In genomic region chr11:32534453-32535075, GRCm38 (mm10) we compare ENCODE assay signal across 8 mouse cellular contexts. TPM values are rescaled to one million over a fixed set of nuclear protein-coding genes. Genes with fewer than 3 reads are reported as not detected.
DNase-seq lines count a peak whose midpoint lies in the region; ATAC-seq lines count a peak whose summit lies in the region.
"Had no signal": no experiment of that assay in that cellular context is flagged by ENCODE, and none has a peak within 500 bp of the region (broad histone marks: within the 10 kb centered on the region; RNA-seq: fewer than 3 reads in every experiment).

No protein-coding gene starts in this region.

- H3K9me3 ChIP-seq in lung, embryonic 15.5 days: no peaks in the 10 kb centered on the region
- H3K9me3 ChIP-seq in embryonic facial prominence, embryonic 14.5 days (ENCODE audit: control insufficient read depth, low read length): no peaks in the 10 kb centered on the region
- H3K9me3 ChIP-seq in intestine, embryonic 14.5 days (ENCODE audit: control insufficient read depth, low read length): no peaks in the 10 kb centered on the region

- H3K36me3 ChIP-seq in lung, embryonic 15.5 days: no peaks in the 10 kb centered on the region
- H3K36me3 ChIP-seq in embryonic facial prominence, embryonic 14.5 days (ENCODE audit: control insufficient read depth, insufficient read depth, low read length): no peaks in the 10 kb centered on the region
- H3K36me3 ChIP-seq in intestine, embryonic 14.5 days (ENCODE audit: control insufficient read depth, insufficient read depth, low read length): no peaks in the 10 kb centered on the region

- no peak for ATAC-seq in lung, embryonic 15.5 days (ENCODE audit: borderline replicate concordance, extremely low read depth, low FRiP score, low TSS enrichment)
- no peak for ATAC-seq in embryonic facial prominence, embryonic 14.5 days (ENCODE audit: low read depth)
- no peak for ATAC-seq in intestine, embryonic 14.5 days (replicated peaks; ENCODE audit: low FRiP score, low TSS enrichment, low read depth)
- ATAC-seq in monocyte, adult 5-6 weeks (replicated peaks; ENCODE audit: insufficient number of reproducible peaks, low FRiP score, low TSS enrichment, poor library complexity, severe bottlenecking): 0 out of 2 replicates have a peak, but pooled peaks have one; percentile 0

- H3K4me3 ChIP-seq in lung, embryonic 15.5 days: 0 out of 2 replicates have a peak overlapping the region, but pooled peaks have one; percentile 71
- peak overlapping the region; percentile 69; the same call in 1 of the 2 replicates for H3K4me3 ChIP-seq in embryonic facial prominence, embryonic 14.5 days (ENCODE audit: low read depth, low read length)
- H3K4me3 ChIP-seq in intestine, embryonic 14.5 days (ENCODE audit: low read depth, low read length): no peak overlapping the region

- H3K9ac ChIP-seq in lung, embryonic 15.5 days: no peak overlapping the region
- no peak overlapping the region for H3K9ac ChIP-seq in embryonic facial prominence, embryonic 14.5 days (ENCODE audit: low read depth, low read length)
- no peak overlapping the region for H3K9ac ChIP-seq in intestine, embryonic 14.5 days (ENCODE audit: low read length)

- intact Hi-C loops in left cerebral cortex, postnatal 10 days (cut with DNase I): loop anchor here (5.0 kb wide), 1 partner anchor 53 kb away; no protein-coding TSS in a partner anchor

- no peak for DNase-seq in lung, postnatal 10 days
- DNase-seq in embryonic facial prominence, embryonic 14.5 days (ENCODE audit: low spot score): no peak
- no peak for DNase-seq in intestine, embryonic 14.5 days (ENCODE audit: low spot score)
- no peak for DNase-seq in left cerebral cortex, postnatal 10 days (ENCODE audit: extremely low spot score in 1 of 2, low spot score in 2 of 2)
- DNase-seq in urinary bladder, postnatal 10 days (ENCODE audit: low spot score): no peak

- WGBS in lung, embryonic 15.5 days: 66% methylated on average over 7 of the region's 7 CpGs
- WGBS in embryonic facial prominence, embryonic 14.5 days: 72% methylated on average over 7 of the region's 7 CpGs
- 74% methylated on average over 7 of the region's 7 CpGs for WGBS in intestine, embryonic 14.5 days

- no peak overlapping the region for H3K27ac ChIP-seq in lung, embryonic 15.5 days
- no peak overlapping the region for H3K27ac ChIP-seq in embryonic facial prominence, embryonic 14.5 days (replicated peaks; ENCODE audit: low read depth, low read length)
- H3K27ac ChIP-seq in intestine, embryonic 14.5 days (ENCODE audit: low read depth): no peak overlapping the region

- peaks cover 31% of the 10 kb centered on the region for H3K4me1 ChIP-seq in lung, embryonic 15.5 days
- H3K4me1 ChIP-seq in embryonic facial prominence, embryonic 14.5 days (ENCODE audit: control insufficient read depth, insufficient read depth, low read length): peaks cover 17% of the 10 kb centered on the region
- peaks cover 13% of the 10 kb centered on the region for H3K4me1 ChIP-seq in intestine, embryonic 14.5 days (replicated peaks; ENCODE audit: control insufficient read depth, insufficient read depth, low read length)

- no peaks in the 10 kb centered on the region for H3K27me3 ChIP-seq in lung, embryonic 15.5 days
- H3K27me3 ChIP-seq in embryonic facial prominence, embryonic 14.5 days (replicated peaks; ENCODE audit: control insufficient read depth, insufficient read depth, low read length): no peaks in the 10 kb centered on the region; the same call in 1 of the 2 replicates
- H3K27me3 ChIP-seq in intestine, embryonic 14.5 days (replicated peaks; ENCODE audit: control insufficient read depth, insufficient read depth, low read length): no peaks in the 10 kb centered on the region

- H3K4me2 ChIP-seq in lung, embryonic 15.5 days: peak overlapping the region; percentile 99
- peak overlapping the region; percentile 100 for H3K4me2 ChIP-seq in embryonic facial prominence, embryonic 14.5 days (ENCODE audit: low read depth, low read length)
- peak overlapping the region; percentile 95 for H3K4me2 ChIP-seq in intestine, embryonic 14.5 days (ENCODE audit: low read length)

RNA-seq across cellular contexts. Expression of gene Stk10, which starts 1.5 kb away (rescaled TPM):
- polyA plus RNA-seq in lung, embryonic 15.5 days (2015; fragmentation: Nextera tagmentation; extraction: Ambion mirVana): 1.9 and 2.9 TPM in 2 replicates
- polyA plus RNA-seq in embryonic facial prominence, embryonic 14.5 days (2014; fragmentation: Nextera tagmentation; extraction: Ambion mirVana): 2.8 and 2.9 TPM in 2 replicates
- 3.0 and 3.3 TPM in 2 replicates for polyA plus RNA-seq in intestine, embryonic 14.5 days (2014; fragmentation: Nextera tagmentation; extraction: Ambion mirVana)
- 432 to 527 TPM (median 505 TPM) in 3 replicates for total RNA-seq in monocyte, adult 5-6 weeks (2017)
- total RNA-seq in left cerebral cortex, postnatal 10 days (2021): 1 to 10 TPM; 6.4 to 7.5 TPM

RNA-seq across cellular contexts. Expression of gene Efcab9, which starts 2.7 kb away (rescaled TPM):
- 0.58 and 0.81 TPM in 2 replicates for polyA plus RNA-seq in lung, embryonic 15.5 days (2015; fragmentation: Nextera tagmentation; extraction: Ambion mirVana)
- polyA plus RNA-seq in embryonic facial prominence, embryonic 14.5 days (2014; fragmentation: Nextera tagmentation; extraction: Ambion mirVana): 0.31 TPM in 1 of 2 replicates, not detected in the other
- polyA plus RNA-seq in intestine, embryonic 14.5 days (2014; fragmentation: Nextera tagmentation; extraction: Ambion mirVana): 0.30 and 0.58 TPM in 2 replicates
- 9.8 to 11.3 TPM (median 10.5 TPM) in 3 replicates for total RNA-seq in monocyte, adult 5-6 weeks (2017)
- not detected for total RNA-seq in left cerebral cortex, postnatal 10 days (2021)
- polyA plus RNA-seq: adrenal gland, adult 2 months had no signal
